ENCODE assay signal across 8 mouse cellular contexts in the genomic region with DNA sequence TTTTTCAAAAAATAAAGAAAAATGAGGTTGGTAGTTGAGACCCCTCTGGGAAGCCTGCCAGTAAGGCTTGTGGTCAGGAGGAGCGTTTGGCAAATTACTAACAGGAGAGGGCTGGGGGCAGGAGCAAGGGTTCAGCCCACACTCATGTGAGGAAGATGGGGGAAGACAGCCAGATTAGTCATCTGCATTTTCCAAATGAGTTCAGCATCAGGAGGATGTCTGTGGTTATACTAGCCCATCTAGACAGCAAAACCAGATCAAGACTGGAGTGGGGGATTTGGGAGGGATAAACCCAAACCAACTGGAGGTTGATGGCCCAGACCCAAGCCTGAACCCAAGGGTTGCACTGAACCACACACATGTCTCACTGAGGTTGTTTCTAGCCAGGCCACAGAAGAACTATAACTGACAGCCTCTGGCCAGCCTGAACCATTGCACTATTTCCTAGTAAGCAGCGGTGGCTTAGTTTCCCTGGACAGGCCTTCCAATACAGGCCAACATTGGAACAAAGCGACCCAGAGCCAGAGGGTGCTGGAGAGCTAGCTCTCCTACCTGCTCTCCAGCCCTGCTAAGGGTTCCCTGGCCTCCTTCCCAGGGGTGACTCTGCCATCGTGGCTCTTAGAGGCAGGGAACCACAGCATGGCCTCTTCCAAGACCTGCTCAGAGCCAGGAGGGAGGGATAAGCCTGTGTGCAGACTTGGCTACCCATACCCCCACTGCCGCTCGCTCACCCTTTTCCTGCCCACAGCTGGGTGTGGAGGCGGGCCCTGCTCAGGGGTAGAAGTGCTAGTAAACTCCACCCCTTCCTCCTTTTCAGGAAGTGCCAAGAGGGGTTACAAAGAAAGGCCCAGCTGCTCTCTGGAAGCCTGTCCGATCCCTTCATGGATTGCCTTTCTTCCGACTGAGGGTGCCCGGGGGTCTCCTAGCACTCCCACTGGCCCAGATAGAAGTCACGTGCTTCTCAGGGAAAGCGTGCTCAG. TPM values are rescaled to one million over a fixed set of nuclear protein-coding genes. Genes with fewer than 3 reads are reported as not detected.
A peak's percentile ranks its signal among the peaks of the same experiment; 100 is the strongest.
DNase-seq lines count a peak whose midpoint lies in the region; ATAC-seq and TF ChIP-seq lines count a peak whose summit lies in the region.

No protein-coding gene starts in this region.

- no peaks in the 10 kb centered on the region for H3K9me3 ChIP-seq in heart, embryonic 11.5 days (replicated peaks; ENCODE audit: control insufficient read depth, low read length)

- peak overlapping the region; percentile 23; the same call in 1 of the 2 replicates for H3K4me2 ChIP-seq in heart, embryonic 11.5 days

- TF ChIP-seq CTCF in layer of hippocampus, adult 2 months (conservative IDR thresholded peaks at IDR 0.05): no peak
- TF ChIP-seq CTCF in bone marrow, adult 2 months (IDR thresholded peaks at IDR 0.05; ENCODE audit: control insufficient read depth, insufficient read depth, low read length): no peak

- H3K4me3 ChIP-seq in layer of hippocampus, adult 2 months: no peak overlapping the region
- H3K4me3 ChIP-seq in bone marrow, adult 2 months (replicated peaks; ENCODE audit: control insufficient read depth, low read depth, low read length): peak overlapping the region; percentile 57
- H3K4me3 ChIP-seq in heart, embryonic 11.5 days (ENCODE audit: low read depth, low read length): no peak overlapping the region

- no peak for ATAC-seq in heart, embryonic 11.5 days (replicated peaks; ENCODE audit: insufficient number of reproducible peaks, low FRiP score, low TSS enrichment)
- peak; percentile 81 for ATAC-seq in megakaryocyte, adult 5-6 weeks (ENCODE audit: poor library complexity, severe bottlenecking)

- peak; percentile 79 for TF ChIP-seq POLR2A in bone marrow, adult 2 months (IDR thresholded peaks at IDR 0.05; ENCODE audit: borderline replicate concordance, control insufficient read depth, low read depth, low read length)

- 8% methylated on average over 12 of the region's 12 CpGs for WGBS in bone marrow, adult 2 months
- WGBS in heart, embryonic 11.5 days (ENCODE audit: insufficient replicate concordance): 56% methylated on average over 12 of the region's 12 CpGs

- peak overlapping the region; percentile 44 for H3K9ac ChIP-seq in heart, embryonic 11.5 days (ENCODE audit: low read depth, low read length)

- DNase-seq in layer of hippocampus, adult 2 months (ENCODE audit: low spot score in 2 of 2): no peak
- no peak for DNase-seq in layer of hippocampus, postnatal 14 days (ENCODE audit: low spot score in 2 of 2)
- peak; percentile 64 for DNase-seq in kidney, postnatal 14 days
- DNase-seq in thymus, postnatal 36 days: peak; percentile 84 to 92
- DNase-seq in urinary bladder, postnatal 25 days (ENCODE audit: low spot score): no peak

- no peaks in the 10 kb centered on the region for H3K27me3 ChIP-seq in heart, embryonic 11.5 days (ENCODE audit: control insufficient read depth, insufficient read depth, low read length)

- H3K4me1 ChIP-seq in bone marrow, adult 2 months (ENCODE audit: control insufficient read depth, insufficient read depth, low read length): peaks cover 14% of the 10 kb centered on the region
- H3K4me1 ChIP-seq in heart, embryonic 11.5 days (ENCODE audit: control insufficient read depth, insufficient read depth, low read length): peaks cover 17% of the 10 kb centered on the region; the same call in 1 of the 2 replicates

- H3K36me3 ChIP-seq in heart, embryonic 11.5 days (ENCODE audit: control insufficient read depth, insufficient read depth, low read length): no peaks in the 10 kb centered on the region

- peak overlapping the region; percentile 75 for H3K27ac ChIP-seq in layer of hippocampus, adult 2 months
- peak overlapping the region; percentile 77 for H3K27ac ChIP-seq in bone marrow, adult 2 months (ENCODE audit: control insufficient read depth, insufficient read depth, low read depth, low read length, poor library complexity)
- peak overlapping the region; percentile 64; the same call in 1 of the 2 replicates for H3K27ac ChIP-seq in heart, embryonic 11.5 days (ENCODE audit: low read depth, low read length)

RNA-seq across cellular contexts. Expression of a gene that starts 5.2 kb away (rescaled TPM):
- 1 to 10 TPM; 3.1 to 5.5 TPM for total RNA-seq in layer of hippocampus, adult 2 months (2021)
- total RNA-seq in layer of hippocampus, postnatal 14 days (2021): 1 to 10 TPM; 5.1 to 6.5 TPM
- 21.6 and 49.3 TPM in 2 replicates for polyA plus RNA-seq in bone marrow, adult 2 months (2011; ENCODE audit: insufficient read depth, insufficient read length, low replicate concordance, missing spikeins)
- 17.4 and 19.4 TPM in 2 replicates for polyA plus RNA-seq in heart, embryonic 11.5 days (2014; fragmentation: Nextera tagmentation; extraction: Ambion mirVana)
- total RNA-seq in megakaryocyte, adult 5-6 weeks (2015): 27.4 and 34.6 TPM in 2 replicates
- 30.0 and 35.9 TPM in 2 replicates for total RNA-seq in megakaryocyte, adult 5-6 weeks (2017)

RNA-seq across cellular contexts. Expression of a gene that starts 11.5 kb away (rescaled TPM):
- total RNA-seq in layer of hippocampus, adult 2 months (2021): 1 to 10 TPM; 1.3 to 1.6 TPM
- total RNA-seq in layer of hippocampus, postnatal 14 days (2021): 1 to 10 TPM; 2.0 to 2.9 TPM
- polyA plus RNA-seq in bone marrow, adult 2 months (2011; ENCODE audit: insufficient read depth, insufficient read length, low replicate concordance, missing spikeins): 62.8 and 68.5 TPM in 2 replicates
- 29.5 and 30.4 TPM in 2 replicates for polyA plus RNA-seq in heart, embryonic 11.5 days (2014; fragmentation: Nextera tagmentation; extraction: Ambion mirVana)
- 41.7 and 41.9 TPM in 2 replicates for total RNA-seq in megakaryocyte, adult 5-6 weeks (2015)
- total RNA-seq in megakaryocyte, adult 5-6 weeks (2017): 28.4 and 34.1 TPM in 2 replicates

RNA-seq across cellular contexts. Expression of a gene that starts 20.4 kb away (rescaled TPM):
- total RNA-seq in layer of hippocampus, adult 2 months (2021): 10 to 100 TPM; 60.7 to 62.3 TPM
- total RNA-seq in layer of hippocampus, postnatal 14 days (2021): 10 to 100 TPM; 74.0 to 82.4 TPM
- 41.8 and 95.4 TPM in 2 replicates for polyA plus RNA-seq in bone marrow, adult 2 months (2011; ENCODE audit: insufficient read depth, insufficient read length, low replicate concordance, missing spikeins)
- 250 and 262 TPM in 2 replicates for polyA plus RNA-seq in heart, embryonic 11.5 days (2014; fragmentation: Nextera tagmentation; extraction: Ambion mirVana)
- 272 and 308 TPM in 2 replicates for total RNA-seq in megakaryocyte, adult 5-6 weeks (2015)
- 132 and 149 TPM in 2 replicates for total RNA-seq in megakaryocyte, adult 5-6 weeks (2017)

RNA-seq across cellular contexts. Expression of a gene that starts 54.9 kb away (rescaled TPM):
- total RNA-seq in layer of hippocampus, adult 2 months (2021): 10 to 100 TPM; 11.8 to 13.9 TPM
- 10 to 100 TPM; 10.9 to 11.0 TPM for total RNA-seq in layer of hippocampus, postnatal 14 days (2021)
- polyA plus RNA-seq in bone marrow, adult 2 months (2011; ENCODE audit: insufficient read depth, insufficient read length, low replicate concordance, missing spikeins): 18.7 and 40.6 TPM in 2 replicates
- polyA plus RNA-seq in heart, embryonic 11.5 days (2014; fragmentation: Nextera tagmentation; extraction: Ambion mirVana): 11.4 and 12.3 TPM in 2 replicates
- 52.6 and 53.0 TPM in 2 replicates for total RNA-seq in megakaryocyte, adult 5-6 weeks (2015)
- total RNA-seq in megakaryocyte, adult 5-6 weeks (2017): 57.5 and 63.1 TPM in 2 replicates

RNA-seq across cellular contexts. Expression of a gene that starts 55.1 kb away (rescaled TPM):
- total RNA-seq in layer of hippocampus, adult 2 months (2021): 10 to 100 TPM; 77.3 to 88.6 TPM
- 10 to 100 TPM; 75.0 to 78.4 TPM for total RNA-seq in layer of hippocampus, postnatal 14 days (2021)
- 14.0 and 36.5 TPM in 2 replicates for polyA plus RNA-seq in bone marrow, adult 2 months (2011; ENCODE audit: insufficient read depth, insufficient read length, low replicate concordance, missing spikeins)
- 49.8 and 60.0 TPM in 2 replicates for polyA plus RNA-seq in heart, embryonic 11.5 days (2014; fragmentation: Nextera tagmentation; extraction: Ambion mirVana)
- total RNA-seq in megakaryocyte, adult 5-6 weeks (2015): 85.8 and 88.2 TPM in 2 replicates
- total RNA-seq in megakaryocyte, adult 5-6 weeks (2017): 33.0 and 37.6 TPM in 2 replicates

Comparison
In these comparisons a context has a peak if more than half of its experiments do, and no peak if none do; other contexts are left out.
1. DNase-seq: peak in kidney, postnatal 14 days (single experiment) and thymus, postnatal 36 days (2 of 2); none in layer of hippocampus, adult 2 months (0 of 2), layer of hippocampus, postnatal 14 days (0 of 2) and urinary bladder, postnatal 25 days (single experiment).
2. RNA of a gene that starts 11.5 kb away (total RNA-seq): 28.4 to 41.9 TPM in megakaryocyte, adult 5-6 weeks; 2.0 to 2.9 TPM in layer of hippocampus, postnatal 14 days and 1.3 to 1.6 TPM in layer of hippocampus, adult 2 months; every median in the first group is over 4 times any median in the second.
3. Peak in every context shown above with its lines, with median percentiles within 50 percentile points of each other: H3K27ac ChIP-seq.